Mouse (Mus musculus): ENCODE results near the gene Stip1. TPM values are rescaled to one million over a fixed set of nuclear protein-coding genes. Genes with fewer than 3 reads are reported as not detected.

The Stip1 gene
- polyA plus RNA-seq, 1 experiment from 2014 or later = 240 TPM

GRCm38 (mm10) chr19:7040637-7041130 lies 917 bp upstream of the Stip1 start:
- H3K27me3 ChIP-seq = no peaks in the 10 kb centered on the region
- H3K27ac ChIP-seq = peak overlapping the region; percentile 96
- WGBS = 23% methylated on average over 13 of the region's 13 CpGs
- no peaks in the 10 kb centered on the region for H3K9me3 ChIP-seq
- H3K4me2 ChIP-seq = peak overlapping the region; percentile 88
- peaks cover under 1% of the 10 kb centered on the region for H3K36me3 ChIP-seq
- ATAC-seq (ENCODE audit: insufficient number of reproducible peaks, insufficient read depth, low FRiP score, low TSS enrichment, low read depth) = no peak
- H3K9ac ChIP-seq = peak overlapping the region; percentile 84
- H3K4me3 ChIP-seq = peak overlapping the region; percentile 57
- peaks cover 23% of the 10 kb centered on the region for H3K4me1 ChIP-seq

GRCm38 (mm10) chr19:7039088-7039720 lies 563 bp downstream of the Stip1 start:
- no peak for ATAC-seq (ENCODE audit: insufficient number of reproducible peaks, insufficient read depth, low FRiP score, low TSS enrichment, low read depth)
- 2% methylated on average over 35 of the region's 35 CpGs for WGBS
- Histone ChIP-seq H3K4me3 (peak overlapping the region; percentile 67), H3K9ac (peak overlapping the region; percentile 89), H3K36me3 (peaks cover 15% of the 10 kb centered on the region), H3K9me3 (no peaks in the 10 kb centered on the region), H3K27ac (peak overlapping the region; percentile 91), H3K27me3 (no peaks in the 10 kb centered on the region), H3K4me1 (peaks cover 23% of the 10 kb centered on the region), H3K4me2 (peak overlapping the region; percentile 79)

- Histone ChIP-seq H3K27me3 (no peaks in the 10 kb centered on the region), H3K27ac (no peak overlapping the region), H3K36me3 (peaks cover 65% of the 10 kb centered on the region), H3K4me3 (no peak overlapping the region), H3K9ac (no peak overlapping the region), H3K4me2 (no peak overlapping the region), H3K9me3 (no peaks in the 10 kb centered on the region), H3K4me1 (peaks cover 18% of the 10 kb centered on the region)
- 90% methylated on average over 5 of the region's 5 CpGs for WGBS
- ATAC-seq (ENCODE audit: insufficient number of reproducible peaks, insufficient read depth, low FRiP score, low TSS enrichment, low read depth) = no peak
Observed at GRCm38 (mm10) chr19:7034006-7034405, 5.8 kb downstream of the Stip1 start.

GRCm38 (mm10) chr19:7029531-7029930 lies 10.2 kb downstream of the Stip1 start:
- no peak overlapping the region for H3K27ac ChIP-seq
- H3K36me3 ChIP-seq = peaks cover 98% of the 10 kb centered on the region
- no peaks in the 10 kb centered on the region for H3K27me3 ChIP-seq
- H3K4me3 ChIP-seq = no peak overlapping the region
- H3K9me3 ChIP-seq = no peaks in the 10 kb centered on the region
- 97% methylated on average over 5 of the region's 5 CpGs for WGBS
- no peak overlapping the region for H3K9ac ChIP-seq
- H3K4me1 ChIP-seq = no peaks in the 10 kb centered on the region
- H3K4me2 ChIP-seq = no peak overlapping the region
- no peak for ATAC-seq (ENCODE audit: insufficient number of reproducible peaks, insufficient read depth, low FRiP score, low TSS enrichment, low read depth)

- H3K36me3 ChIP-seq = peaks cover 79% of the 10 kb centered on the region
- ATAC-seq (ENCODE audit: insufficient number of reproducible peaks, insufficient read depth, low FRiP score, low TSS enrichment, low read depth) = no peak
- H3K27me3 ChIP-seq = no peaks in the 10 kb centered on the region
Observed at GRCm38 (mm10) chr19:7020224-7020641, 19.5 kb downstream of the Stip1 start.

GRCm38 (mm10) chr19:7019191-7019590 lies 20.6 kb downstream of the Stip1 start, which contains the start of gene Fermt3:
TSS of gene Fermt3 (minus strand) at chr19:7019469.
- Histone ChIP-seq H3K4me3 (no peak within 1 kb of the TSS), H3K4me2 (no peak within 1 kb of the TSS), H3K4me1 (no peaks in the 10 kb centered on the region), H3K36me3 (peaks cover 68% of the 10 kb centered on the region), H3K9me3 (no peaks in the 10 kb centered on the region), H3K27me3 (no peaks in the 10 kb centered on the region), H3K9ac (0 out of 2 replicates have a peak within 1 kb of the TSS, but pooled peaks have one; percentile 16), H3K27ac (peak within 1 kb of the TSS; percentile 7; the same call in 1 of the 2 replicates)
- 80% methylated on average over 5 of the region's 5 CpGs for WGBS
- ATAC-seq (ENCODE audit: insufficient number of reproducible peaks, insufficient read depth, low FRiP score, low TSS enrichment, low read depth) = no peak

More at GRCm38 (mm10) chr19:7020224-7020641, 19.5 kb downstream of the Stip1 start:
- Histone ChIP-seq H3K4me1 (no peaks in the 10 kb centered on the region), H3K9me3 (no peaks in the 10 kb centered on the region), H3K9ac (no peak overlapping the region), H3K27ac (no peak overlapping the region), H3K4me3 (no peak overlapping the region), H3K4me2 (no peak overlapping the region)
- 49% methylated on average over 3 of the region's 3 CpGs for WGBS

- Histone ChIP-seq H3K27me3 (no peaks in the 10 kb centered on the region), H3K36me3 (peaks cover 68% of the 10 kb centered on the region), H3K4me2 (no peak overlapping the region), H3K9me3 (no peaks in the 10 kb centered on the region), H3K9ac (0 out of 2 replicates have a peak overlapping the region, but pooled peaks have one; percentile 16), H3K4me1 (no peaks in the 10 kb centered on the region), H3K4me3 (no peak overlapping the region), H3K27ac (no peak overlapping the region; the same call in 1 of the 2 replicates)
- no peak for ATAC-seq (ENCODE audit: insufficient number of reproducible peaks, insufficient read depth, low FRiP score, low TSS enrichment, low read depth)
- 87% methylated on average over 11 of the region's 11 CpGs for WGBS
Observed at GRCm38 (mm10) chr19:7018546-7018945, 21.2 kb downstream of the Stip1 start.

- Histone ChIP-seq H3K9ac (0 out of 2 replicates have a peak overlapping the region, but pooled peaks have one; percentile 16), H3K4me2 (no peak overlapping the region), H3K4me1 (no peaks in the 10 kb centered on the region), H3K27ac (no peak overlapping the region; the same call in 1 of the 2 replicates), H3K27me3 (no peaks in the 10 kb centered on the region), H3K4me3 (no peak overlapping the region), H3K36me3 (peaks cover 61% of the 10 kb centered on the region), H3K9me3 (no peaks in the 10 kb centered on the region)
- no peak for ATAC-seq (ENCODE audit: insufficient number of reproducible peaks, insufficient read depth, low FRiP score, low TSS enrichment, low read depth)
- WGBS = 79% methylated on average over 12 of the region's 12 CpGs
Observed at GRCm38 (mm10) chr19:7017541-7018457, 22.0 kb downstream of the Stip1 start.

- H3K27me3 ChIP-seq = no peaks in the 10 kb centered on the region
- H3K9me3 ChIP-seq = no peaks in the 10 kb centered on the region
- no peak overlapping the region for H3K27ac ChIP-seq
- no peak overlapping the region for H3K4me2 ChIP-seq
- no peaks in the 10 kb centered on the region for H3K4me1 ChIP-seq
- H3K9ac ChIP-seq = no peak overlapping the region
- no peak for ATAC-seq (ENCODE audit: insufficient number of reproducible peaks, insufficient read depth, low FRiP score, low TSS enrichment, low read depth)
- peaks cover 29% of the 10 kb centered on the region for H3K36me3 ChIP-seq
- no peak overlapping the region for H3K4me3 ChIP-seq
- 88% methylated on average over 20 of the region's 20 CpGs for WGBS
Observed at GRCm38 (mm10) chr19:7014481-7015135, 25.2 kb downstream of the Stip1 start.

- no peak overlapping the region for H3K27ac ChIP-seq
- no peak for ATAC-seq (ENCODE audit: insufficient number of reproducible peaks, insufficient read depth, low FRiP score, low TSS enrichment, low read depth)
- no peak overlapping the region for H3K9ac ChIP-seq
- H3K27me3 ChIP-seq = no peaks in the 10 kb centered on the region
- 83% methylated on average over 9 of the region's 9 CpGs for WGBS
- no peak overlapping the region for H3K4me2 ChIP-seq
- no peaks in the 10 kb centered on the region for H3K9me3 ChIP-seq
- H3K36me3 ChIP-seq = peaks cover 22% of the 10 kb centered on the region
- no peaks in the 10 kb centered on the region for H3K4me1 ChIP-seq
- no peak overlapping the region for H3K4me3 ChIP-seq
Observed at GRCm38 (mm10) chr19:7013984-7014383, 25.8 kb downstream of the Stip1 start.

- 83% methylated on average over 4 of the region's 4 CpGs for WGBS
- no peaks in the 10 kb centered on the region for H3K9me3 ChIP-seq
Observed at GRCm38 (mm10) chr19:7012426-7012825, 27.3 kb downstream of the Stip1 start.

More at GRCm38 (mm10) chr19:7012426-7012825, 27.3 kb downstream of the Stip1 start:
- Histone ChIP-seq H3K4me2 (no peak overlapping the region), H3K4me3 (no peak overlapping the region), H3K4me1 (no peaks in the 10 kb centered on the region), H3K27me3 (no peaks in the 10 kb centered on the region), H3K36me3 (peaks cover 12% of the 10 kb centered on the region; the same call in 1 of the 2 replicates), H3K27ac (no peak overlapping the region), H3K9ac (no peak overlapping the region)
- ATAC-seq (ENCODE audit: insufficient number of reproducible peaks, insufficient read depth, low FRiP score, low TSS enrichment, low read depth) = no peak
